Comparison of ENCODE assay signal across 10 mouse cellular contexts in the genomic region with DNA sequence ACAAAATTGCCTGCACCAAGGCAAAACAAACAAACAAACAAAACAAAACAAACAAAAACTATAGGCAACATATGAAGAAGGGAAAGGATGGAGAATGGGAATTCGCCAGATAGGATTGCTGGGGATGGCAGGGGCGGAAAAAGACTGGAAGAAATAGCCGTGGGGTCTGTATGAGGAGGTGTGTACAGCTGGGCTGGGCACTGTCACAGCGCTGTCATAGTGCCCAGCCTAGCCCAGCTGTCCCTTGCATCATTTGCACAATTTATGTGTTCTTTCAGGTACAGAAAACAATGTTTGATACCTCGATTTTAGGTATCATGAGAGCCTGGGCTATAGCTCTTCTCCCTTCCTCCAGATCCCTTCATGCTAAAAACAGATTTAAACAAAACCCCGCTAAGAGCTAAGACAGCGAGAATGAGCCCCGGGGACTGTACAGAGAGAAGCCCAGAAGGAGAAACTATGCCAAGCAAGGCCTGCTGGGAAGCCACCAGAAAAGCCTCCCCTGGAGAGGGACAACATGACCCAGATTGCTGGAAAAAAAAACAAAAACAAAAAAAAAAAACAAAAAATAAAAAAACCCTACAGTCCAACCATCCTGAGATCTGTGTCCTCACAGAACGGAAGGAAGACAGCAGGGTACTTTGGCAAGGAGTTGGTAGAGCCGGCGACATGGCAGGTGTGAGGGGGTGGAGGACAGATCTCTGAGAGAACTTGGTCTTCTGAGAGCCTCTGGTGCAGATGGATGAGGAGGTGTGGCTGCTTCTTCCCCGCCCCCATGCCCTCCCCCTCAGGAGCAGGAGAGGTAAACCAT.
DNase-seq lines count a peak whose midpoint lies in the region; ATAC-seq and TF ChIP-seq lines count a peak whose summit lies in the region.
"Had no signal": no experiment of that assay in that cellular context is flagged by ENCODE, and none has a peak within 500 bp of the region (broad histone marks: within the 10 kb centered on the region; RNA-seq: fewer than 3 reads in every experiment).

No protein-coding gene starts in this region.

- H3K36me3 ChIP-seq in hindbrain, postnatal 0 days (ENCODE audit: insufficient read depth, low read length) = no peaks in the 10 kb centered on the region
- H3K36me3 ChIP-seq in hindbrain, embryonic 12.5 days = no peaks in the 10 kb centered on the region
- H3K36me3 ChIP-seq in midbrain, postnatal 0 days (ENCODE audit: insufficient read depth, low read length) = no peaks in the 10 kb centered on the region
- H3K36me3 ChIP-seq: heart, embryonic 13.5 days had no signal

- H3K27me3 ChIP-seq in hindbrain, postnatal 0 days (ENCODE audit: insufficient read depth, low read length) = no peaks in the 10 kb centered on the region
- H3K27me3 ChIP-seq in hindbrain, embryonic 12.5 days = no peaks in the 10 kb centered on the region
- H3K27me3 ChIP-seq in cerebellum, adult 2 months (ENCODE audit: control insufficient read depth, insufficient read depth, low read length) = no peaks in the 10 kb centered on the region
- no peaks in the 10 kb centered on the region for H3K27me3 ChIP-seq in midbrain, postnatal 0 days (ENCODE audit: insufficient read depth, low read length)

- no peak for ATAC-seq in hindbrain, postnatal 0 days
- ATAC-seq in hindbrain, embryonic 12.5 days (ENCODE audit: low FRiP score) = no peak
- no peak for ATAC-seq in midbrain, postnatal 0 days (ENCODE audit: low FRiP score)

- TF ChIP-seq CTCF in hindbrain, postnatal 0 days (IDR thresholded peaks at IDR 0.05; ENCODE audit: low read depth) = no peak
- no peak for TF ChIP-seq CTCF in cerebellum, adult 2 months (IDR thresholded peaks at IDR 0.05; ENCODE audit: borderline replicate concordance, insufficient read depth, low read depth, low read length)
- no peak for TF ChIP-seq CTCF in left cerebral cortex, adult 2 months (IDR thresholded peaks at IDR 0.05)
- no peak for TF ChIP-seq CTCF in midbrain, postnatal 0 days (IDR thresholded peaks at IDR 0.05)

- 0 out of 2 replicates have a peak, but pooled peaks have one; percentile 3 for TF ChIP-seq POLR2A in cerebellum, adult 2 months (IDR thresholded peaks at IDR 0.05; ENCODE audit: borderline replicate concordance, insufficient read depth, low read length)

- intact Hi-C loops in left cerebral cortex, adult 2 months (cut with DNase I) = loop anchor here (2.0 to 5.0 kb wide), 3 partner anchors 174 to 267 kb away; a partner anchor contains a TSS
- intact Hi-C loops in gastrocnemius, postnatal 36 days (cut with DNase I) = no loop called here

- peaks cover 6% of the 10 kb centered on the region; the same call in 1 of the 2 replicates for H3K4me1 ChIP-seq in hindbrain, postnatal 0 days (ENCODE audit: insufficient read depth, low read length)
- peaks cover 2% of the 10 kb centered on the region; the same call in 1 of the 2 replicates for H3K4me1 ChIP-seq in hindbrain, embryonic 12.5 days
- peaks cover 29% of the 10 kb centered on the region for H3K4me1 ChIP-seq in cerebellum, adult 2 months (ENCODE audit: control insufficient read depth, insufficient read depth, low read length)
- no peaks in the 10 kb centered on the region for H3K4me1 ChIP-seq in midbrain, postnatal 0 days (ENCODE audit: insufficient read depth, low read length)

- 0 out of 2 replicates have a peak overlapping the region, but pooled peaks have one; percentile 17 for H3K4me2 ChIP-seq in hindbrain, postnatal 0 days (ENCODE audit: low read depth, low read length)
- H3K4me2 ChIP-seq in hindbrain, embryonic 12.5 days (replicated peaks) = no peak overlapping the region
- no peak overlapping the region for H3K4me2 ChIP-seq in midbrain, postnatal 0 days (ENCODE audit: low read depth, low read length, poor library complexity, severe bottlenecking)

- peak overlapping the region; percentile 32; the same call in 1 of the 2 replicates for H3K27ac ChIP-seq in hindbrain, postnatal 0 days
- no peak overlapping the region for H3K27ac ChIP-seq in hindbrain, embryonic 12.5 days
- peak overlapping the region; percentile 98 for H3K27ac ChIP-seq in cerebellum, adult 2 months (ENCODE audit: insufficient read depth, low read length)
- peak overlapping the region; percentile 83 for H3K27ac ChIP-seq in left cerebral cortex, adult 2 months
- no peak overlapping the region for H3K27ac ChIP-seq in midbrain, postnatal 0 days (ENCODE audit: low read depth, low read length)
- H3K27ac ChIP-seq: heart, embryonic 13.5 days had no signal

- peak; percentile 21 for DNase-seq in hindbrain, postnatal 0 days (ENCODE audit: low spot score)
- DNase-seq in cerebellum, adult 2 months = peak; percentile 82 to 93
- peak in 1 of 2 experiments; percentile 57 for DNase-seq in left cerebral cortex, adult 2 months (ENCODE audit: extremely low spot score in 1 of 2, low spot score in 2 of 2)
- peak; percentile 67 to 80 for DNase-seq in thymus, adult 18-20 months
- DNase-seq in midbrain, postnatal 0 days (ENCODE audit: low spot score) = no peak
- DNase-seq in urinary bladder, adult 18-20 months (ENCODE audit: low spot score in 2 of 2) = no peak
- DNase-seq in gastrocnemius, postnatal 36 days = no peak
- DNase-seq: lung, postnatal 14 days had no signal

- H3K9me3 ChIP-seq in hindbrain, postnatal 0 days (ENCODE audit: low read length) = no peaks in the 10 kb centered on the region
- no peaks in the 10 kb centered on the region for H3K9me3 ChIP-seq in hindbrain, embryonic 12.5 days (replicated peaks)
- H3K9me3 ChIP-seq in midbrain, postnatal 0 days (ENCODE audit: low read length) = no peaks in the 10 kb centered on the region
- H3K9me3 ChIP-seq: heart, embryonic 13.5 days had no signal

- H3K9ac ChIP-seq in hindbrain, postnatal 0 days (replicated peaks; ENCODE audit: low read length) = no peak overlapping the region
- no peak overlapping the region for H3K9ac ChIP-seq in hindbrain, embryonic 12.5 days
- H3K9ac ChIP-seq in midbrain, postnatal 0 days (replicated peaks; ENCODE audit: low read length, poor library complexity, severe bottlenecking) = no peak overlapping the region

- H3K4me3 ChIP-seq in hindbrain, postnatal 0 days (ENCODE audit: low read length) = no peak overlapping the region
- H3K4me3 ChIP-seq in hindbrain, embryonic 12.5 days = no peak overlapping the region
- H3K4me3 ChIP-seq in cerebellum, adult 2 months (replicated peaks; ENCODE audit: insufficient read depth, low read depth, low read length) = no peak overlapping the region
- no peak overlapping the region for H3K4me3 ChIP-seq in left cerebral cortex, adult 2 months
- no peak overlapping the region for H3K4me3 ChIP-seq in midbrain, postnatal 0 days (ENCODE audit: low read depth, low read length)
- H3K4me3 ChIP-seq: heart, embryonic 13.5 days had no signal

- 52% methylated on average over 11 of the region's 12 CpGs for WGBS in hindbrain, postnatal 0 days
- 73% methylated on average over 12 of the region's 12 CpGs for WGBS in hindbrain, embryonic 12.5 days
- 10% methylated on average over 12 of the region's 12 CpGs for WGBS in cerebellum, adult 2 months
- WGBS in midbrain, postnatal 0 days = 60% methylated on average over 12 of the region's 12 CpGs

Comparison
In these comparisons a context has a peak if more than half of its experiments do, and no peak if none do; other contexts are left out.
1. H3K27ac ChIP-seq: peak in hindbrain, postnatal 0 days (single experiment), cerebellum, adult 2 months (single experiment) and left cerebral cortex, adult 2 months (single experiment); none in hindbrain, embryonic 12.5 days (single experiment) and midbrain, postnatal 0 days (single experiment).
2. DNase-seq: peak in hindbrain, postnatal 0 days (single experiment), cerebellum, adult 2 months (2 of 2) and thymus, adult 18-20 months (2 of 2); none in midbrain, postnatal 0 days (single experiment), urinary bladder, adult 18-20 months (0 of 2) and gastrocnemius, postnatal 36 days (0 of 2).